Mouse (Mus musculus) effector memory CD4-positive, alpha-beta T cell, adult 5 months (primary cell): Measurements from ENCODE around the gene Dhx58. TPM values are rescaled to one million over a fixed set of nuclear protein-coding genes. Genes with fewer than 3 reads are reported as not detected.

ENCODE experiments used
- polyA plus RNA-seq: library from polyadenylated mRNA; unstranded; fragments of 100-300 nt; shearing (Covaris generic); gene quantifications from one replicate; pipeline ENCODE4 v1.2.1, GENCODE M21; 2017

Gene Dhx58
- 13.8 TPM for polyA plus RNA-seq

GRCm38 (mm10) chr11:100703851-100704531 is at the start of gene Dhx58:
Dhx58 (minus strand) TSS chr11:100704271.

GRCm38 (mm10) chr11:100738066-100738604 is 34.1 kb upstream of the Dhx58 start, which contains the start of gene Rab5c:
Rab5c (minus strand) TSS chr11:100738215.

GRCm38 (mm10) chr11:100713735-100714533 is 9.9 kb upstream of the Dhx58 start, which contains the start of gene Hspb9:
Hspb9 (plus strand) TSS chr11:100713850.

GRCm38 (mm10) chr11:100711783-100712615 is 7.9 kb upstream of the Dhx58 start, which contains the start of gene Kat2a:
Kat2a (minus strand) TSS chr11:100712465.

GRCm38 (mm10) chr11:100692164-100692616 is 11.9 kb downstream of the Dhx58 start, which contains the start of gene Zfp385c:
Zfp385c (minus strand) TSS chr11:100692455.

Other genes with a start within 250 kb of the Dhx58 start
- gene Klhl11, start 231.5 kb downstream of the Dhx58 start, polyA plus RNA-seq, result 6.8 TPM
- gene Acly, start 176.3 kb downstream of the Dhx58 start, polyA plus RNA-seq, result 187 TPM
- gene Ttc25, start 158.7 kb downstream of the Dhx58 start, polyA plus RNA-seq, result 0.14 TPM
- gene Cnp, start 129.4 kb downstream of the Dhx58 start, polyA plus RNA-seq, result 118 TPM
- gene Nkiras2, start 85.0 kb downstream of the Dhx58 start, polyA plus RNA-seq, result 13.1 TPM
- 444 TPM for gene Dnajc7, start 84.1 kb downstream of the Dhx58 start, polyA plus RNA-seq
- not detected for gene Zfp385c, start 11.8 kb downstream of the Dhx58 start, polyA plus RNA-seq
- gene Kat2a, start 8.2 kb upstream of the Dhx58 start, polyA plus RNA-seq, result 40.1 TPM
- gene Hspb9, start 9.6 kb upstream of the Dhx58 start, polyA plus RNA-seq, result not detected
- 39.9 TPM for gene Rab5c, start 33.9 kb upstream of the Dhx58 start, polyA plus RNA-seq
- not detected for gene Kcnh4, start 55.7 kb upstream of the Dhx58 start, polyA plus RNA-seq
- gene Hcrt, start 58.7 kb upstream of the Dhx58 start, polyA plus RNA-seq, result not detected
- 2.7 TPM for gene Ghdc, start 66.7 kb upstream of the Dhx58 start, polyA plus RNA-seq
- 293 TPM for gene Stat5b, start 146.5 kb upstream of the Dhx58 start, polyA plus RNA-seq
- 161 TPM for gene Stat5a, start 155.1 kb upstream of the Dhx58 start, polyA plus RNA-seq
- gene Stat3, start 235.3 kb upstream of the Dhx58 start, polyA plus RNA-seq, result 338 TPM